Mouse (Mus musculus): Measurements from ENCODE around the gene Dot1l. TPM values are rescaled to one million over a fixed set of nuclear protein-coding genes. Genes with fewer than 3 reads are reported as not detected.
A peak's percentile ranks its signal among the peaks of the same experiment; 100 is the strongest.

The Dot1l gene
- total RNA-seq (2015) (29.2 and 34.8 TPM in 2 replicates), total RNA-seq (2017) (9.0 and 9.7 TPM in 2 replicates)

DNA sequence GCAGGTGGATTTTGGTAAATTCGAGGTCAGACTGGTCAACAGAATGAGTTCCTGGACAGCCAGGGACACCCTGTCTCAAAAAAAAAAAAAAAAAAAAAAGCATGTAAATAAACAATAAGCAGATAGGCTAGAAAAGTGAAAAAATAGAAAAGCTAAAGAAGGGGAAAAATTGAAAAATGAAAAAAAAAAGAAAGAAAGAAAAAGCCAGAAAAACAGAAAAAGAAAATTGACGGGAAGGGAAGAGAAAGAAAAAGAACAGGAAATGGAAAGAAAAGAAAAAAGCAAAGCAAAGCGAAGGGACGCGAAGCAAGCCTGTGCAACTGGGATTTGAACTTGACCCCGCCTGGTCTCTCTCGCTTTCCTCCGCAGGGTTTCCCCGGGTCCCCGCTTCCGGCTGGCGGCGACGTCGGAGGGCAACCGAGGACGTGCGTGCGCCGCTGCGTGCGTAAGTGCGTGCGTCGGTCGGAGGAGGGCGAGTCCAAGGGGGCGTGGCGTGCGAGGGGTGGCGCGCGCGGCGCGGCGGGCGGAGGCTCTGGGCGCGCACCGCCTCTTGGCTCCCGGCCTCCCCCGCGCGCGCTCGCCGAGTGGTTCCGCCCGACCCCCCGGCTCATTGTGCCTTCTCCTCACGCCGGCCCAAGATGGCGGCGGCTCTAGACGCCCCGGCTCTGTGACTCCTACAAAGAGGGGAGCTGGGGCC lies at the start of gene Dot1l:
Gene Dot1l (plus strand): TSS at position 613 of the 697 bp plus-strand sequence.
- ATAC-seq (replicated peaks; ENCODE audit: poor library complexity), result peak; percentile 71

- ATAC-seq (replicated peaks; ENCODE audit: poor library complexity), result no peak
Observed at GRCm38 (mm10) chr10:80705479-80705878, 49.5 kb upstream of the Dot1l start.

DNA sequence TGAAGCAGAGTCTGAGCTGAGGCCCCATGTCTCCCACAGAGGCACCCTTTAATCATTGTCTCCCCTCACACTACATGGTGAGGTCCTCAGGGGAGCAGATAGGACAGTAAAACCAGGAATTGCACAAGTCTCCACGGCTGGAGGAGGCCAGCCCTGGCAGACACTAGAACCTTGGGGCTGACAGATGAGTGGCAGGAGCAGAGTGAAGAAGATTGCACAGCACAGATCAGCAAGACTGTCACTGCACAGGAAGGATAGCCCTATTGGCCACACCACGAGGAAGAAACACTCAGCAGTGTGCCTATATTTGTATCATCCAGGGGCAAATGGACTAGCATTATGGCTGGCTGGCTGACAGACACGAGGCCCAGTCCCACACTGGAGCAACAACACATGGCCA lies 44.2 kb upstream of the Dot1l start:
- no peak for ATAC-seq (replicated peaks; ENCODE audit: poor library complexity)

DNA sequence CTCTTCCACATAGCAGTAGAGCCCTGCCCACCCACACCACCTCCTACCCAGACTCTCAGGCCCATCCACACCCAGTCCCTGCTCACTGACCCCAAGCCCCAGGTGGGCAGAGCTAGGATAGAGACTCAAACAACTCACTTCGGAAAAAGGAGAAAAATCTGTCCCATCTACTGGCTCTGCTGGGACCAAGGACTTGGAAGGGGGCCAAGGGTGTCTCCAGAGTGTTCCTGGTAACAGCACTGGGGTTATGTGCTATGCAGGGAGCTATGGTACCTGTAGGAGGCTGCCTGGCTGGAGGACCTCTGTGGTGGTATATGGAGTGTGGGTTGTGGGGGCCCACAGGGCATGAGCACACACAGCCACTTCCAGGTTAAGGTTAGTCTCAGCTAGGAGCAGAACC lies 37.7 kb upstream of the Dot1l start:
- no peak for ATAC-seq (replicated peaks; ENCODE audit: poor library complexity)

GRCm38 (mm10) chr10:80727369-80728127 lies 27.5 kb upstream of the Dot1l start:
- no peak for ATAC-seq (replicated peaks; ENCODE audit: poor library complexity)

GRCm38 (mm10) chr10:80732611-80733101 lies 22.4 kb upstream of the Dot1l start:
- no peak for ATAC-seq (replicated peaks; ENCODE audit: poor library complexity)

DNA sequence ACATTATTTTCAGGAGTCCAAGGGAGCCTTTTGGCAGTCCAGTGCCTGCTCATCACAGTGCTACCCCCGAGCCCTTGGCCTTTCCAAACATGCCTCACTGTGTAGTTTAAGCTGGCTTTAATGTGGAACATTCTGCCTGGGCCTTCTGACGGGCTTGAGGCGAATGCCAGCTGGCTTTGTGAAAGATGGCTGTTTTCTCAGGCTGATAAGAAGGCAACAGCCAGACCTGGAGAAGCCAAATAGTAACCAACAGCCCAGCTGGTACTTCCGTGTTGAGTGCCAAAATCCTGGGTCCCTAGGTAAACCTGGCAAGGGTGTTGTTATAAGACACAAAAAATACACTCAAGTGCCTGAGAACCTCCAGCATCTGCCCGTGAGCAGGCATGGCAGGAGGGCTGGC lies 18.3 kb upstream of the Dot1l start:
- peak; percentile 55 for ATAC-seq (replicated peaks; ENCODE audit: poor library complexity)

DNA sequence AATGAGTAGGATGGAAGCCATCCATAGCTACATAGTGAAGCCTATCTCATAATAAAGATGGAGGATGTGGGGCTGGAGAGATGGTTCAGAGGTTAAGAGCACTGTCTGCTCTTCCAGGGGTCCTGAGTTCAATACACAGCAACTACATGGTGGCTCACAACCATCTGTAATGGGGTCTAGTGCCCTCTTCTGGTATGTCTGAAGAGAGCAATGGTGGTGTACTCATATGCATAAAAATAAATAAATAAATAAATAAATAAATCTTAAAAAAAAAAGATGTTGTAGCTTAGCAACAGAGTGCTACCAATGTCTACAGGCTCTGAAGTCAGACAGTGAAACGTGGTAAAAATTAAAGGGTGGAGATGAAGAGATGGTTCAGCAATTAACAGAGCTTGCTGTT lies 16.3 kb upstream of the Dot1l start:
- ATAC-seq (replicated peaks; ENCODE audit: poor library complexity), result no peak

DNA sequence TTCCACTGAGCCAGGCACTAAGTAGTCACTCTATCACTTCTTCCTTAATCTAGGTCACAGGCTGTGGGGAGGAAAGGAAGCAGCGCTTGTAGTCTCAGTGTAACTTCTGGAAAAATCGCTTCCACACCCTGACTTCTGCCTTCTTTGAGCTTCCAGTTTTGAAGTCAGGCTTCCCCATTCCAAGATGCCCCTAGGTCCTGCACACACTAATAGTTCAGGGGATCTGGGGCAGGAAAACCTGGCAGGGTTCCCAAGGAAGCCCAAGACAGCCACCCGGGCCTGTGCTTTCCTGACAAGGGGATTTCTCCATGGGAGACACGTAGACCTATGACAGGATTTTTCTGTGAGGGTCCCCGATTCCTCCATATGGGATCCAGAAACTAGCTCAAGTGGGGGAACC lies 13.9 kb upstream of the Dot1l start:
- no peak for ATAC-seq (replicated peaks; ENCODE audit: poor library complexity)

GRCm38 (mm10) chr10:80741634-80742179 lies 13.3 kb upstream of the Dot1l start:
- no peak for ATAC-seq (replicated peaks; ENCODE audit: poor library complexity)

DNA sequence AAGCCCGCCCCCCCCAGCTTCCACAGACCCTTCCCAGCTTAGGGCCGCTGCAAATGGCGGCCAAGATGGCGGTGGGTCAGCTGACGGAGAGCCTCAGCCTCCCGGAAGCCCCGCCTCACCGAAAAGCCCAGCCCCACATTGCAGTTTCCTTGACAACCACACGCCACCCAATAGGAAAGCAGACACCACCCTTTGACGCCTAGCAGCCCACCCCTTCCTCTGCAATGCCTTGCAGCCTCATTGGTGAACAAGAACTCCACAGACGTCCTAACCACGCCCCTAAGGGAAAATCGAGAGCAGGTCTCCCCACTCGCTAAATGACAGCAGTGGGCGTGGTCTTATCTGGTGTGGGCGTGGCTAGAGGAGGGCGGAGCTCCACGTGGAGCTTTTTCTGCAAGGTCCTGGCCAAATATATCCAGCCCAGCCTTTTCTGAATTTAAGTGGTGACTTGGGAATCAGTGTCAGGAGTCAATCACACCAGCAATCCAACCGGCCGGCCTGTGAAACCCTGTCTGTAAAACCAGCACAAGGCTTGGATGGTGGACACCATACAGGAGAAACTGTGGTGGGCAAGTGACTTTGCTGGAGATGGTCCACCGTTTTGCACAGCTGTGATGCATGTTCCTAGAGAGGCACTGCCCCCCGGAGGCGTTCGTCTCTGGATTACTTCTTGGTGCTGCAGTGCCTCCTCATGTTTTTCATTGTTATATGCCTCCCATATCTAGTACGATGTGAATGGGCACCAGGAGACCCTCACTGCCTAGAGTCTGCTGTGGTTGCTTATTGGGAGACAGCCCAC lies 12.6 kb upstream of the Dot1l start, which contains the start of gene Ap3d1:
Gene Ap3d1 (minus strand): TSS at position 85 of the 799 bp plus-strand sequence.
- peak; percentile 97 for ATAC-seq (replicated peaks; ENCODE audit: poor library complexity)

DNA sequence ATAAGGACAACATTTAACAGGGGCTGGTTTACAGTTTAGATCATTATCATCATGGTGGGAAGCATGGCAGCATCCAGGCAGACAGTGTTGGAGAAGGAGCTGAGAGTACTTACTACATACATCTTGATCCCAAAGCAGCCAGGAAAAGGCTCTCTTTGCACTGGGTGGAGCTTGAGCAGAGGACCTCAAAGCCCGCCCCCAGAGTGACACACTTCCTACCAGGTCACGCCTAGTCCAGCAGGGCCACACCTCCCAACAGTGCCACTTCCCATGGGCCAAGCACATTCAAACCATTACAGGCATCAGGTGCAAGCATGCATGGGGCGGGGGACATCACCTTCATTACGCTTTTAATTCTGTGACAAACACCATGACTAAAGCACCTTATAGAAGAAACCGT lies 10.7 kb upstream of the Dot1l start:
- ATAC-seq (replicated peaks; ENCODE audit: poor library complexity), result peak; percentile 51

DNA sequence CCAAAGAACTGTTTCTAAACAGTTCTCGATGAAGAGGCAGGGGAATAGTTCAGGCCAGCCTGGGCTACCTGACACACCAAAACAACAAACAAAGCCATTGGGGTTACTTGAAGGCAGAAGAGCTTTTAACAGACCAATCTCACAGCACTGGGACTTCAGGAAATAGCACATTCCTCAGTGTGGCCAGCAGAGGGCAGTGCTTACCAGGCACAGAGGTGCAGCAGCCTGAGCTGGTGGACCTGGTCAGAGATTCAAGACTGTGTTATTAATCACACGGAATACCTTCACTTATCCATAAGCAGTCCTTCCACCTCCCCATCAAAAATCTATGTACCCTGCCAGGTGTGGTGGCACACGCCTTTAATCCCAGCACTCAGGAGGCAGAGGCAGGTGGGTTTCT lies 7.6 kb upstream of the Dot1l start:
- ATAC-seq (replicated peaks; ENCODE audit: poor library complexity), result peak; percentile 56

- 0 out of 2 replicates have a peak, but pooled peaks have one; percentile 12 for ATAC-seq (replicated peaks; ENCODE audit: poor library complexity)
Observed at GRCm38 (mm10) chr10:80748609-80749008, 6.4 kb upstream of the Dot1l start.

DNA sequence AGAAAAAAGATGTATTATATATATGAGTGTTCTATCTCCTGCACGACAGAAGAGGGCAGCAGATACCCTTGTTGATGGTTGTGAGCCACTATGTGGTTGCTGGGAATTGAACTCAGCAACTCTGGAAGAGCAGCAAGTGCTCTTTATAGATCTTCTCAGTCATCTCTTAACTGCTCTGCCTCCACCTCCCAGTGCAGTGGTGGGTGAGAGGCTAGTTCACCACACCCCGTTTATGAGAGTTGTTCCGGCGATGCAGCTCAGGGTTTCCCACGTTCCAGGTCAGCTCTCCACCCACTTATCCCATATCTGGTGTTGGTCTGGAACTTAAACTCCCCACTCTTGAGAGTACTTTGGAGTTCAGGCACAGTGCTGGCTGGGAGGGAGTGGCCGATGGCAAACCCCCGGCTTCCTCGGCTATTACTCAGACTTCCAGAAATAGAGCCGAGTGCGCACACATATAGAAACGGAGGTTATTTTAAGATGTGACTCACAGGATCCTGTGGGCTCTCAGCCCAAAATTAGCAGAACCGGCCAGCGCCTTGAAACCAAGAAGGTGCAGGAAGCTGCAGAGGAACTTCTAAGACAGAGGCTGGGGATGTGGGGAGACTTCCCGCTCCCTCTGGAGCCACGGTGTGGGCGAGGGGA lies 3.7 kb upstream of the Dot1l start:
- peak; percentile 36 for ATAC-seq (replicated peaks; ENCODE audit: poor library complexity)

GRCm38 (mm10) chr10:80752079-80752625 lies 2.9 kb upstream of the Dot1l start:
- peak; percentile 60 for ATAC-seq (replicated peaks; ENCODE audit: poor library complexity)

DNA sequence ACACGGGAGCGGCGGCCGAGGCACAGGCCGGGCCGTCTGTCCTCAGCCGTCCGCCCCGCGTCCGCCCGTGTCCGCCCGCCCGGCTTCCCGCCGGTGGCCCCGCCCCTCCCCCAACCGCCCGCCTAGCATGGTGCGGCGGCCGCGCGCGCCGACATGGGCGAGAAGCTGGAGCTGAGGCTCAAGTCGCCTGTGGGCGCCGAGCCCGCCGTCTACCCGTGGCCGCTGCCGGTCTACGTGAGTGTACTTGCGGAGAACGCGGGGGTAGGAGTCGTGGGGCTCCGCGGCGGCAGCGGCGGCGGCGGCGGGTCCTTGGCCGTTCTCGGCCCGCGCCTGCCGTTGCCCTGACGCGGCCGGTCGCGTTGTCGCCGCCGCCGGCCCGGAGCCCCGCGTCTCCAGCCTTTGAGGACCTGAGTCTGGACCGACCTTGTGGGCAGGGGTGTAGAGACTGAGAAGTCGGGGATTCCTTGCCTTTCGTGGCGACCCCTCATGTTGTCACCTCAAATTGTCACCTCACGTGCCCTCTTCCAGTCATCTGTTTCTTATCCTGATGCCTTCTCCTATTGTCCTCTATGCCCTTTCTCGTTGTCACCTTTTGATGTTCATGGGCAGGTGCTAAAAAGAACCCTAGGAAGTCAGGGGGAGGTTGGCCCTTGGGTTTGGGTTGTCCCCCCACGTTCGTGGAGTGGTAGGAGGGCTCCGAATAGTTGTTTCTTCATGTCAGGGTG lies 447 bp downstream of the Dot1l start:
- ATAC-seq (replicated peaks; ENCODE audit: poor library complexity), result no peak

- ATAC-seq (replicated peaks; ENCODE audit: poor library complexity), result no peak
Observed at GRCm38 (mm10) chr10:80756099-80756498, 1.1 kb downstream of the Dot1l start.

- ATAC-seq (replicated peaks; ENCODE audit: poor library complexity), result no peak
Observed at GRCm38 (mm10) chr10:80756509-80756908, 1.5 kb downstream of the Dot1l start.

Data from megakaryocyte progenitor cell, adult 5-6 weeks (primary cell).